Mouse (Mus musculus): ENCODE results near the gene Lrguk.

The Lrguk gene

DNA sequence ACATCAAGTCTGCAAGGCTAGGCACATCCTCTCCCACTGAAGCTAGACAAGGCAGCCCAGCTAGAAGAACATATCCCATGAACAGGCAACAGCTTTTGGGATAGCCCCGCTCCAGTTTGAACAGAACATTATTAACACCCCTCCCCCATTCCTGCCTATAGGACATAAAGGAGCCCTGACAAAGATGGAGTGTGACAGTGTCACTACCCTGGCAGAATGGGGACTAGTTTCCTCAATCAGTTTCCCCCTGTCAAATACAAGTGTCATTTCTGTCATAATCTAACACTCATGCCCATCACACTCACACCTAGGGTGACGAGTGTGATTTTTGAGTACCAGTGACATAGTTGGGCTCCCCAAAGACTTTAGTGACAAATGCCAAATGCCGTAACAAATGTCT is 118.8 kb downstream of the Lrguk start:
- no peak for DNase-seq (ENCODE audit: low spot score in 2 of 2)

DNA sequence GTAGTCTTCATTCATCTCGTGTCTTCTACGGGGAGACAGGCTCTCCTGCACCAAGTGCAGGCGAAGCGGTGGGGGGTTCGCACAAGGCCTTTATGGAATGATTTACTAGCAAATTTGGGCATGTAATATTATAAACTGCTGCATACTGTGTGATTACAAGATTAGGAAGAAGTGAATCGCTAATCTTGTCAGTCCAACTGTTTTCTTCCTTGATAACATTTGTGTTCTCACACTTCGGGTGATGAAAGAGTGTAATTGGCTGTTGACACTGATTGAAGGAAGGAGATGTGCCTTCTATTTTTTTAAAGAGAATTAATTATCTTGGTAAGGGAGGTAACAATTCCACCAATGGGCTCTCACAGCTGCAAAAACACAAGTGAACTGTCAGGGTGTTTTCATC is 119.4 kb downstream of the Lrguk start:
- DNase-seq (ENCODE audit: low spot score in 2 of 2) = no peak

GRCm38 (mm10) chr6:34149066-34149465 is 119.8 kb downstream of the Lrguk start:
- no peak for DNase-seq (ENCODE audit: low spot score in 2 of 2)

GRCm38 (mm10) chr6:34149821-34150220 is 120.6 kb downstream of the Lrguk start:
- DNase-seq (ENCODE audit: low spot score in 2 of 2) = no peak

GRCm38 (mm10) chr6:34153069-34154052 is 124.1 kb downstream of the Lrguk start:
- no peak for DNase-seq (ENCODE audit: low spot score in 2 of 2)

- peak in 1 of 2 experiments; percentile 17 for DNase-seq (ENCODE audit: low spot score in 2 of 2)
These were observed 125.0 kb downstream of the Lrguk start for GRCm38 (mm10) chr6:34154202-34154601.

DNA sequence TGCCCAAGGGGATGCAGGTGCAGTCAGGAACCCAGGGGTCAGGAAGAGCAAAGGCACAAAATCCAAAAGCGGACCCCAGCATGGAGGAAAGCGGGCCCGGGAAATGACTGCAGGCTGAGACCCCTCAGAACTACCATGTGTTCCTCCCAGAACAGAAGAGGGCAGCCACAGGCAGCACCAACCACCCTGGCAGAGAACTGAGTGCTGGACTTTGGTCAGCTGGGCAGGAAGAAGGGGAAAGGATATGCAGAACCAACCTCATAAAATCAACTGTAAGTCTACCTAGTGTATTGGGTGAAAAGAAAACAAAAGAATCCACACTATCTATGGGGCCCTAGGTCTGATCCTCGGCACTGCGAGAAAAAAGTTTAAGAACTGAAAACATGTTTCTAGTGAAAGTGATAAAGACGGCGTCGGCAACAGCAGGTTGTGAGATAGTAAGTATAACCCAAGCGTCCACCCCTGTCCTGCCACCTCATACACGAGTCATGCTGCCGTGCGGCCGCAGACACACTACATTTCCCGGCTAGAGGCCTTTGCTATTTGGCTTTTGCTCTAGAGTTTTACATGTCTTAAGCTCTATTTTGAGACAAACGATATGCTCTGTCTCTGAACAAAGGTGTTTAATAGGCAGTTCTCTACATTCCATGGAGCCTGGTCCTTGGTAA is 126.0 kb downstream of the Lrguk start:
- no peak for DNase-seq (ENCODE audit: low spot score in 2 of 2)

GRCm38 (mm10) chr6:34156057-34156456 is 126.8 kb downstream of the Lrguk start:
- no peak for DNase-seq (ENCODE audit: low spot score in 2 of 2)

DNA sequence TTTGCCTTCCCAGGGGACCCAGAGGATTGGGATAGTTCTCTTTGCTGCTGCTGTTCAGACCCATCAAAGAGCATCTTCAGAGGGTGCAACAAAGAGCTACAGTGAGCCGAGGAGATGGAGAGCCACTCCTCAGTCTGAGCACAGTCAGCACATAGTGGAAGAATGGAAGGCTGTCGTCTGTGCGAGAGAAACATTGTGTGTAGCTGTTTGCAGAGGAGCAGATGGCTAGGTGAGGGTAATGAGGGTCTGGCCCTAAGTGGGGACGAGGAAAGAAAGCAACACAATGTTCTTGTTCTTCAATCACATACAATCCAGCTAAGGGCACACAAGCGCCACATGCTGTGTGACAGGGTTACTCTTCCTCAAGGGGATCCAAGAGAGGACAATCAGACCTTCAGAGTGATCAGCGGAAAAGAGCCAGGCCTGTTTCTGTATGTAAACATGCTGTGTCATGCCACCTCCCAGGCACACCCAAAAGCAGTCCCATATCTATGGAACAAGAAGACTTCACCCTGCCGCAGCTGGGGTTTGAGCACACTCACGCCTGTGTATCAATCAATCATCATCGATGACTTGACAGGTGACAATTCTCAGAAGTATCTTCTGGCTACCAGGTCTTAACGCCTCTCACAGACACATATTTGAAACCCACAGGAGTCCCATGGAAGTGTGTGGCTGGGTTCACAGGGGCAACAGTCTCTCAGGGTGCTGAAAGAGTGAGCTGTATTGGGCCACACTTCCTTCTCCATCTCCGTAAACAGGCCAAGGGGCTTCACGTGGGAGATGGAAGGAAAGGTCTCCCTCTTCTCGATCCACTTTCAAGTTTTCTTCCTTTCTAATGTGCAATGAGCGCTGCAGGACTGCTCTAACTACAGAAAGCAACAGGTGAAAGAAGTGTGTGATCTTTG is 127.8 kb downstream of the Lrguk start:
- DNase-seq (ENCODE audit: low spot score in 2 of 2) = no peak

GRCm38 (mm10) chr6:34159998-34160815 is 131.0 kb downstream of the Lrguk start:
- DNase-seq (ENCODE audit: low spot score in 2 of 2) = no peak

DNA sequence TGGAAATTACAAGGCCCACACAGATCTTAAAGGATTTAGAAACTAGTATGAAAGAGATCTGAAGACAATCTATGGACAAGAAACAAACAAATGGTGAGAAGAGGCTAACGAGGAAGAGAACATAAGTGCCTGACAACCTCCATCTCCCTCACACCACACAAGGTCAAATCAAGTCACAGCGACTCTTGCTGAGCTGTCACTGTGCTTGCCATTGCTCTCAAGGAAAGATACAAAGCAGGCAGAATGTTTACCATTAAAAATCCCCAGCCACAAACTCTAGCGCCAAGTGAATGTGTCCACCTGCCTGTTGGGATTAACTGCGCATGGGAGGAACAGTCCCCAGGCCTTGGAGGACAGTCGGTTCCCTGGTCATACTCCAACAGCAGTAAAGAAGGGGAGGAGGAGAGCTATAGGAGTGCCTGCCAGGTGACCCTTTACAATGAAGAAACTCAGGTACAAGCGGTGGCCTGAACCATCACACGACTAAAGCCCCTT is 131.6 kb downstream of the Lrguk start:
- DNase-seq (ENCODE audit: low spot score in 2 of 2) = no peak

GRCm38 (mm10) chr6:34161511-34161910 is 132.3 kb downstream of the Lrguk start:
- no peak for DNase-seq (ENCODE audit: low spot score in 2 of 2)

- DNase-seq (ENCODE audit: low spot score in 2 of 2) = no peak
These were observed 133.4 kb downstream of the Lrguk start for GRCm38 (mm10) chr6:34162607-34163006.

DNA sequence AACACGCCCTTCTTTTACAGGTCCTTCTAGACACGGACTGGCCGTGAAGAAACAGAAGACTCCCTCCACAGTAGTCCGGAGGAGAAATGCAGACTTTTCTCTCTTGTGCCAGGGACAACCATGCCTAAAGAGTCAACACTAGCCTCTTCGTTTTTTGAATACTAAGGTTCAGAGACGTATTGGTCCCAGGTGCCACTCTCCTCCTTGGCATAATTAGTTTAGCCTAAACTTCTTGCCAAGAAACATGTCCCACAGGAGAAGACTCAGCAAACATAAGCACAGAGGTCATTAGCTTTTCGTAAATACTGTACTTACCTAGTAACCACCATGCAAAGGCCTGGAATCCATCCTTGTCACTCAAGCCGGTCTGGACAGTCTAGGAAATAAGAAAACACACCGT is 133.8 kb downstream of the Lrguk start:
- DNase-seq (ENCODE audit: low spot score in 2 of 2) = no peak

DNA sequence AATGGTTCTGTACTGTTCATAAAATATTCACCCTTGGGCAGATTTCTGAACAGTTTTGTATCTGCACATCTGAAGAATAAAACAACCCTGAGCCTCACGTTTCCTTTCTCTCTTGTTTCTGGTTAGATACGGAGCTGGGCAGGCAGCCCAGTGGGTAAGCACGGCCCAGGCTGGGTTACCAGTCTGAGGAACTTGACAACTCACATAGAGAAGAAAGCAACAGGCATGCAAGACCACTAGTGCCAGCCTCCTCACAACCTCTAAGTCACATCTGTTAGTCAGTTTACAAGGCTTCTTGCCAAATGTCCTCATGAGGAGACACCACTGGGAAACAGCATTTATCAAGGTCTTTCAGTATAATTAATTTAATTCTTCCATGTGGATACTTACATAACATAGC is 139.6 kb downstream of the Lrguk start:
- no peak for DNase-seq (ENCODE audit: low spot score in 2 of 2)

GRCm38 (mm10) chr6:34170844-34171494 is 141.7 kb downstream of the Lrguk start:
- DNase-seq (ENCODE audit: low spot score in 2 of 2) = no peak

DNA sequence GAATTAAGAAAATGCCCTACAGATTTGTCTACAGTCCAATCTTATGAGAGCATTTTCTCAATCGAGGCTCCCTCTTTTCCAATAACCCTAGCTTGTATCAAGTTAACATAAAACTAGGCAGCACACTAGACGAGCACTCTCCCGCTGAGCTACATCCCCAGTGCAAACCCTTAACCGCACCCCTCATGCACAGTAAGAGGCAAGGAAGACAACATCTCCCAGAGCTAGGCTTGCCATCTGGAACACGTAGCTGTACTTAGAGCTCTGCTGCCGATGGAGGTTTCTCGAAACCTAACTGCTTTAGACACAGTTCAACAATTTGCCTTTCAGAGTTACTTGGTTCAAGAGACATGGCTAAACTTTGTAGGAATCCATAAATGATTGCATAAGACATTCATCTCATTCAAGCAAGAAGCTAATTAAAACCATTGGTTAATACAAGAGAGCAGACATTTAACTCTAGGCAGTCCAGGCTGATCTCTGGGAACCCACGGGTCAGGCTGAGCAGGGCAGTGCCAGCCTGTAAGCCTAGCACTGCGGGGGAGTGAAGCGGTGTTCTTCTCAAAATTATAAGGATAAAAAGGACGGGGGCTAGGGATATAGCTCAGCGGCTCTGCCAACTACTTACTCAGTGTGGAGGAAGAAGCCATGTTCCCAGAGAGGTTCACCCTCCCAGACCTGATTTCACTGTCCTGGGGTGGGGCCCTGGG is 142.7 kb downstream of the Lrguk start:
- DNase-seq (ENCODE audit: low spot score in 2 of 2) = no peak

DNA sequence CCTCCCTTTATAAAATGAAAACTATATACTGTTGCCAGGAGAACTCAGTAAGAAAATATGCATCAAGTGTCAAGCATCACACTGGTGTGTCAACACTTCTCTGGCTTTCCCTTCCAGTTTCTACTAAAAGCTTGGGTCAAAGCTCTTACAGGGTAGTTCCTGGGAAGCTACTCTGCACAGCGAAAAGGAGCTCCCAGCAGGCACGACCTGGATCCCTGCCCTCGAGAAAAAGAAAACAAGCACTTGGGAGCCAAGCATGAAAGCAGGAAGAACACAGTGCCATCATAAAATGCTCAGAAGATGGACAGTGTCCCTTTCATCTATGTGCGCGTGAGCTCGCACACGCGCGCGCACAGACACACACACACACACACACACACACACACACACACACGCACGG is 144.0 kb downstream of the Lrguk start:
- DNase-seq (ENCODE audit: low spot score in 2 of 2) = no peak

- DNase-seq (ENCODE audit: low spot score in 2 of 2) = no peak
These were observed 145.5 kb downstream of the Lrguk start for GRCm38 (mm10) chr6:34174715-34175114.
